Mouse (Mus musculus) T-helper 17 cell (primary cell): ENCODE data around the gene Slc12a3.

ENCODE experiments used
- in situ Hi-C, 2 experiments: fragments of 300-600 bp; cut with MboI, MseI; formaldehyde crosslinking; loops; 1 replicate in 1 of 2; 2 replicates in 1 of 2; pipeline ENCODE4 v1.15.1; 2025; ENCODE audit warnings: high pct_unique_total_duplicates in 2 of 2

Slc12a3 gene

DNA sequence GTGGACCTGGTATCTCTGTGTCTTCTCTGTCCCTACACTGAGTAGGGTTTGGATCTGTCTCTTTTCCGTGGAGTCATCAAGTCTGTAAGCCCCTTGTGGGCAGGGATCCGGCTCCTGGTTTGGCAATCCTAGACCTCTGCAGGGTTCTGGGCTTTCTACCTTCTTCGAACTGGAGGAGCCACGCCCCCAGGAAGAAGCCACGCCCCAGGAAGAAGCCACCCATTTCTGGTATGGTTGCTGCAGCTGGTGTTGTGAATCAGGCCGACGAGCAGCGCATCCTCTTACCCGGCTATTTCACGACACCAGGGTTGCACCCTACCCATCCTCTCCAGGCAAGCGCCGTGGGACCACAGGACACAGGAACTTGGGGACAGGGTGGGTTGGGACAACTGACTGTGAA lies 4.9 kb upstream of the Slc12a3 start:
- in situ Hi-C loops: loop anchor here in 1 of 2 experiments (25.0 kb wide), 1 partner anchor 1987 kb away; no protein-coding TSS in a partner anchor

DNA sequence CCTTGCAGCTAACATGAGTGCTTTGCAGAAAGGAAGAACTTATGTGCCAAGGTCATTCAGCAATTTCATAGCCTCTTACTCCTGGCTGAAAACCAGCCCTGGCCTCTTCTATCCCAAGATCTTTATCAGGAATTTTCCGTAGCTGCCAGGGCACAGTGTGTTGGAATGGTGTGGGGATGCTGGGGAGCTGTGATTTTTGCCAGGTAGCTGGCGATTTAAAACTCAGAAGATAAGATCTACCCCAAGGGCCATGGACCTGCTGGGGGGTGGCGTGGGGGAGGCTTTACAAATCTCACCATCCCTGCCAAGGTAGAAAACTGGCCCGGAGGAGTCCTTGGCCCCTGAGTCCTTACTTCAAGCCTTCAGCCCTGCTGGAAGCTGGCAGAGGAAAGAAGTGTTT lies 3.0 kb upstream of the Slc12a3 start:
- in situ Hi-C loops: no loop called here

DNA sequence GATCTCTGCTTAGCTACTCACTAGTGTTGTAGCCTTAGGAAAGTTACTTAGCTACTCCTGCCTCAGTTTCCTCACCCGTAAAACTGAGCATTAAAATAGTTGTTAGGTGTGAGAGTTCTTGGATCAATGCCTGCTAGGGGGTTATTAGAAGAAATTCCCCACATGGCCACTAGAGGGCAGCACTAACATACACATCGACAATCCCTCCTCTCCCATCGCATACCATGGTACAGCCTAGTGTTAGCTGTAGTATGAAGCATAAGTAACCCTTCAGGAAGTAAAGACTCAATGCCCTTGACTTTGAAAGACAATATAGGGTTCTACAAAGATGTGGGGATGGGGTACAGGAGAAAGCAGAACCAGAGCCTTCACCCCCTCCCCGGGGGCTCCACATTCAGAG lies 1.7 kb downstream of the Slc12a3 start:
- in situ Hi-C loops: loop anchor here in 1 of 2 experiments (10.0 kb wide), 1 partner anchor 364 kb away; the partner anchor contains the start of gene Pllp

DNA sequence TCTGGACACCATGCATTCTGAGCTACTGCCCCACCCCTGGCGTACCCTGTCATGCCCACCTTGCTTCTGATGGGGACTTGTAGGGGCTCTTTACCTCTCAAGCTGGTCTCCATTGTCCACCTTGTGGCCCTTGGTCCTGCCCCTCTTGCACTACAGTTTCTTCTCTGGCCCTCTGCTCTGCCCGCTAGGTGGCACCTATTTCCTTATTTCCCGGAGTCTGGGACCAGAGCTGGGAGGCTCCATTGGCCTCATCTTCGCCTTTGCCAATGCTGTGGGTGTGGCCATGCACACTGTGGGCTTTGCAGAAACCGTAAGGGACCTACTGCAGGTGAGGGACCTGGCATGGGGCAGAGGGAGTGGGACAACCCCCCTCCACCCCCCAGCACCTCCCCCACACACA lies 4.3 kb downstream of the Slc12a3 start:
- in situ Hi-C loops: loop anchor here in 1 of 2 experiments (10.0 kb wide), 1 partner anchor 361 kb away; the partner anchor contains the start of gene Pllp

DNA sequence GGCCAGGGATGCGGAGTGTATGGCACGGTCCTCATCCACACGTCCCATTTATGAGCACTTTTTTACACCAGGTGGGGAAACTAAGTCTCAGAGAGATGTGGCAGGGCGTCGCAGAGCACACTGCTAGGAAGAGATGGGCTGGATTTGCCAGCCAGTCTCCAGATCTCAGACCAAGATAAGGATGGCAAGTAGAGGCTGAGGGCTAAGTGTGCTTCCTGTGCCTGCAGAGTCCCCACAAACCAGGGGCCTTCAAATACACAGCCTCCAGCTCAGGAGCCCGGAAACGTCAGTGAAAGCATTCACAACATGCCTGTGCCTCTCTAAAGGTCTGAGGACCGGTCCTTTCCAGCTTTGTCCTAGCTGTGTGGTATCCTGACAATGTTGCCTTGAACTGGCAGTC lies 8.6 kb downstream of the Slc12a3 start:
- in situ Hi-C loops: loop anchor here (5.0 to 10.0 kb wide), 2 partner anchors 140 to 357 kb away; partner anchors contain the start of gene Pllp (in 1 of the 2)

DNA sequence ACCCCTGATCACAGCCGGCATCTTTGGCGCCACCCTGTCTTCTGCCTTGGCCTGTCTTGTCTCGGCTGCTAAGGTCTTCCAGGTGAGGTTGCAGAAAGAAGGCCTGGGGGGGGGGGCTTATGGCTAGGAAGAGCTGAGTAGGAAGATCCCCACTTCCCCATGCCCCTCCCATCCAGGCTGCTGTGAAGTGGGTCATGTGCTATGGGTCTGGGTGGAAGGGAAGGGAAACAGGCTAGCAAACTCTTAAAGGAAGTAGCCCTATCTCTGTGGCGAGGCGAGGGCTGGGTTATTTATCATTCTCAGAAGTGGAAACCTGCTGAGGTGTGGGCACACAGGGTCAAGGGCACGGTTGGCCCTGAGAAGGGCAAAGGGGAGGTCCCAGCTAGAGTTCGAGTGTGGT lies 11.8 kb downstream of the Slc12a3 start:
- in situ Hi-C loops: no loop called here

DNA sequence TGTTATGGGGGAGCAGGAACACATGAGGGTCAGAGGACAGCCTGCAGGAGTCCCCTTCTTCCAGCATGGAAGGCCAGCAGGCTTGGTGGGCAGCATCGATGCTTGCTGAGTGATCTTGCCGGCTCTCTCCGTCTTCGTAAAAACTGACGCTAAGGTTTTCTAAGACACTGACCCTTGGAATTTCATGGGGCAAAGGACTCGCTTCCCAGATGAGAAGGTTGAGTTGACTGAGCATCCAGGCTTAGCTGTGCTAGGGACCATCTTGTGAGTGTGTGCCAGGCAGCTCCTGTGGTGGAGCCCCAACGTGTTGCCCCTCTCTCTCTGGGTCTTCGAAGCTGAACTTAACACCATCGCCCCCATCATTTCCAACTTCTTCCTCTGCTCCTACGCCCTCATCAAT lies 13.7 kb downstream of the Slc12a3 start:
- in situ Hi-C loops: no loop called here

DNA sequence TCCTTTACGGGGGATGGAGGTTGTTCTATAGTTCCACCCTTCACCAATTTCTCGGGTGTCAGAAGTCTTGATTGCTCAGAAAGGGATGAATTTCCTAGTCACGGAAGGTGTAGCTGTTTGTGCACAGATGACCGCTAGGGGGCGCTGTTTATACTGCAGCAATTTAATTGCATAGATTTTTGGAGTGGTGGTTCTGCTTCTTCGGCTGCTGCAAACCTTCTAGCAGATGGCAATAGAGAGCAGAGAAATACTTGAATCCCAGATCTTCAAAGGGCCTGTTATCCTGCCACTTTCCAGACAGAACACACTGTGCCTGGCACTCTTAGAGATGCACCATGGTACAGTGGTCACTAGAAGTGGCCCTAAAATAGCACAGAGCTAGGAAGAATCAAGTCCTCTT lies 14.3 kb downstream of the Slc12a3 start:
- in situ Hi-C loops: no loop called here

DNA sequence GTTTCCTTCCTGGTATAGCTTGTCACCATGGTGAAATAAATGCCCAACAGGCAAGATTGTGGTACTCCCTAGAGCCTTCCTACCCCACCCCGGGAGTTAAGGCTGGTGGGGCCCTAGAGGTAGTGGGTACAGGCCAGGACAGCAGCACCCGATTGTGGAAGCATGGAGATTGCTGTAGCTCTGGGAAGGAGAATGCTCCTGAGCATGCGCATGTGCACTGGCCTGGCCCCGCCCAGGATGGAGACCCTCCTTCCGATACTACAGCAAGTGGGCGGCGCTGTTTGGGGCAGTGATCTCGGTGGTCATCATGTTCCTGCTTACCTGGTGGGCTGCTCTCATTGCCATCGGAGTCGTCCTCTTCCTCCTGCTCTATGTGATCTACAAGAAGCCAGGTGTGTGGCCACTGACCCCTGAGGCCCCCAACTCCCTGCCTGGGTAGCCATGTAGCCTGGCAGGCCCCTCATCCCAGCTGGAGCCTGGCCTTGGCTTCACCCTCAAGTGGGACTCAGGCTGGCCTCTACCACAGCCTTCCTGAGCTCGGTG lies 14.8 kb downstream of the Slc12a3 start:
- in situ Hi-C loops: no loop called here

DNA sequence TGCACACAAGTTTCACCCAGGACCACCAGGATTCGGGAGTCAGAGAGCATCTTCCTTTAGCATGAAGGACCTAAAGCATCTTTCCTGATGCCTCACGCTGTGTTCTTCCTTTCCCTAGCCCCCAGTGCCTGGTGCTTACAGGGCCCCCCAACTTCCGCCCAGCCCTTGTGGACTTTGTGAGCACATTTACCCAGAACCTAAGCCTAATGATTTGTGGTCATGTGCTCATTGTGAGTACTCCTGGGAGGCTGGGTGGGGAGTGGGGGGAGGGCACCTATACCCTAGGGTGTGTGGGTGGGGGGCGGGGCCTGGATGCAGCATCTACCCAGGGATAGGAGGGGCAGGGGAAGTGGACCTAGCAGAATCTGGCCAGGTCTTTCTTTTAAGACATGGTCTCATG lies 16.7 kb downstream of the Slc12a3 start:
- in situ Hi-C loops: loop anchor here in 1 of 2 experiments (5.0 kb wide), 2 partner anchors 37 to 132 kb away; no protein-coding TSS in a partner anchor

DNA sequence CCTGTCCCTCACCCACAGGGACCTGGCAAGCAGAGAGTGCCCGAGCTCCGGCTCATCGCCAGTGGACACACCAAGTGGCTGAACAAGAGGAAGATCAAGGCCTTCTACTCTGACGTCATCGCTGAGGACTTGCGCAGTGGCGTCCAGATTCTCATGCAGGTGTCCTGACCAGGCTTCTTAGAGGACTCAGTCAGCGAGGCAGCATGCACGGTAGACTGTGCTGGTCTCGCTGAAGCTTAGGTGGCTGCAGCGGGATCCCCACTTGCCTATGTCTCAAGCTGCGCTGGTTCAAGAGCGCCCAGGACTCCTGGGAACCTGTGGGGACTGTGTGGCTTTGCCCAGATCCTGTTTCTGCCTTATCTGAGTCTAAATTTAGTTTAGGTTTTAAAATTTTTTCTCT lies 17.3 kb downstream of the Slc12a3 start:
- in situ Hi-C loops: loop anchor here in 1 of 2 experiments (5.0 kb wide), 2 partner anchors 36 to 131 kb away; no protein-coding TSS in a partner anchor

DNA sequence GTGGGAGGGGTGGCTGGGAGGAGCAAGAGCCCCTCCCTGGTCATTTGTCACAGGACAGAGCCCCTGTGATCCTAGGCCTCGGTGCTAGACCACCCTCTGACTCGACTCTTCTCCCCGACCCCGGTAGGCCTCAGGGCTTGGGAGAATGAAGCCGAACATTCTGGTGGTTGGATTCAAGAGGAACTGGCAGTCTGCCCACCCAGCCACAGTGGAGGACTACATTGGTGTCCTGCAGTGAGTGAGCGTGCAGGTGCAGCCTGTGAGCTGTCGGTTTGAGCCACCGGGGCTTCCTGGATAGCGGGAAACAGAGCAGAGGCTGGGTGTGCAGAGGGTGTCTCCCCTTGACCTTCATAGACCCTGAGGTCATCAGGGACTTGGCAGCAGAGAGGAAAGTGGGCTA lies 19.4 kb downstream of the Slc12a3 start:
- in situ Hi-C loops: loop anchor here in 1 of 2 experiments (5.0 kb wide), 2 partner anchors 34 to 129 kb away; no protein-coding TSS in a partner anchor

DNA sequence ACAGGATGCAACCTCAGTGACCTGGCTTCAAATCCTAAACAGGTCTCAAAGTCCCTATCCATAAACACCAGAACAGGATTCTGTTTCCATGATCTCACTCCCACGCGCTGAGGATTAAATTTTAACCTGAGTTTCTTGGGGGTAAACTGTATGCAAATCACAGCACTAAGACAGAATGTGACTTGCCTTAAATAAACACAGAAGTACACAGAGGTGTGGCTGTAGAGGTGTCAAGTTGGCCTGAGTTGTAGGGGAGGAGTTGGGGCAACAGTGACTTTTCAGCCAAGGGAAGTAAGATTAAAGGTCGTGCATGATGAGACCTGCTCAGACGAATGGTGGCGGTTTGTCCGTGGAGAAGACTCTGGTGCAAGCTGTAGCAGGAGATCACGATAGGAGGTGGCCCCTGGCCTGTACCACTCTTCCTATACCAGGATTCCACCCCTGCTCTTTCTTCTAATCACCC lies 25.1 kb downstream of the Slc12a3 start:
- in situ Hi-C loops: no loop called here

DNA sequence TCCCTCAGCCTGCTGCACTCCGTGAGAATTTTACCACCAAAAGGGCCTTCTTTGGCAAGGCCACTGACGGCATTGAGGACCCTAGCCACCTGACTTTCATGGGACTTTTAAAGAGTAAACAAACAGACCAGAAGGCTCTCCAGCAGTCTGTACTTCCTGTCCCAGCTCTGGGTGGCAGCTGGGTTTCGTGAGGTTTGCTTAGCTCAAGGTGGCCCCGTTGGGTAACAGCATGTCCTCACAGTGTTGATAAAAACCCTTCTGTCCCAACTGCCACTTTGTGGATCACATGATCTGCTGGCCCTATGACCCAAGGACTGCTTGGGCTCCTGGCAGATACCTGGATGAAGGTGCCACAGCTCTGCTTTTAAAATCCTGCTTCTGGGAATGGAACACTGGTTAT lies 25.6 kb downstream of the Slc12a3 start:
- in situ Hi-C loops: no loop called here

DNA sequence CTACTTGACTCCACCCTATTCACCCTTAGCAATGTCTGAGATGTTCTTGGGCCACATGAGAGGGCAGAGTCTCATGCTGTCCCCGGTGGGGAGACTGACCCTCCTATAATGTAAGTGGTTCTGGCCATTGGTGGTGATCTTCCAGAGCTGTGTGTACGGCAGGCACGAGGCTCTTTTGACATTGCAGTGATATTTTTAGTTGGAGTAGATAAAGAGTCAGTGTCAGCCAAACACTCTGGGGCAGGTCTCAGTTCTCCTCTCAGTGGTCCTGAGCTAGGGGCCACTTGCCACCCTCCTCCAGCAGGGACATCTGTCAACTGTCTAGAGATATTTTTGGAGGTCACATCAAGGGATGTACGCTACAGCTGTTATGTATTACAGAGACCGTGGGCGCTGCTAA lies 28.2 kb downstream of the Slc12a3 start:
- in situ Hi-C loops: no loop called here

DNA sequence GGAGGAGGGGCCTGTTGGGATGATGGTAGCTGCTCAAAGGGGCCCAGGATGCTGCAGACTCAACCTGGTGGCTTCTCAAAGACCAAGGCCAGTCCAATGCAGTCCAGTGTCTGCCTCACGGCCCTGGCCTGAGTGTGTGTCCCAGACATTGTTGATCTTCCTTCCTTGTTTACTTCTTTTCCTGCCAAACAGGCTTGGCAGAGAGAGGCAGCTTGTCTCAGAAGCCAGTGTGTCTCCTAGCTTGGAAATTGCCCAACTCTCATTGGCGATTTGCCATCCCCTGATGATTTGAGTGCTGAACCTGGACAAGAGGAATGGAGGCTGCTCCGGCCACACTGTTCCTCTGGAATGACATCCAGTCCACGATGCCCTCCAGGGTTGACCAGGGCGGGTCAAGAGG lies 29.5 kb downstream of the Slc12a3 start:
- in situ Hi-C loops: no loop called here

DNA sequence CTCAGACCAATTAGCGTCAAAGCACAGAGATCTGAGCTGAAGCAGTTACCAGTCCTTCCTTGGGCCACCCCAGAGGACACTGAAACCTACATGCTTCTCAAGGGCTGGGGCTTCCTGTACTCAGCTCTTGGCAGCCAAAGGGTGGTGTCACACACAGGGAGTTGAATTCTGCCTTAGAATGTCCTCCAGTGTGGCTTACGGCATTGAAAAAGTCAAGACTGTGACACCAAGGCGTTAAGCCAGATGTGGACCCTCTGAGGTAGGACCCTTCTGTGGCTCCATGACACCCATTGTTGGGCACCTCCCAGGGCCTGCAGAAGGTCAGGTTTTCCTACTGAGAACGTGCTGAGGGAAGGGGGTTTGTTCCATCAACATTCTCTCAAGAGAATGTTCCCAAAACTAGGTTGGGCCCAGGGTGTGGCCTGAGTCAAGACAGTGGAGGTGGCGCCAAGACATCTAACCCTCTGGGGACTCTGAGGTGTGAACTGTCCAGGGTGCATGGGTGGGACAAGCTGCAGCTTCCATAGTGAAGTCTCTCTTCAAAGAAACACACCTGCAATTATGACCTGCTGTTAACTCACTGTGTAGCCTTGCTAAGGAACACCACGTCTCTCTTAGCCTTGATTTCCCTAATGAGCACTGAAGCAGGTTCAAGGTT lies 32.9 kb downstream of the Slc12a3 start:
- in situ Hi-C loops: no loop called here

DNA sequence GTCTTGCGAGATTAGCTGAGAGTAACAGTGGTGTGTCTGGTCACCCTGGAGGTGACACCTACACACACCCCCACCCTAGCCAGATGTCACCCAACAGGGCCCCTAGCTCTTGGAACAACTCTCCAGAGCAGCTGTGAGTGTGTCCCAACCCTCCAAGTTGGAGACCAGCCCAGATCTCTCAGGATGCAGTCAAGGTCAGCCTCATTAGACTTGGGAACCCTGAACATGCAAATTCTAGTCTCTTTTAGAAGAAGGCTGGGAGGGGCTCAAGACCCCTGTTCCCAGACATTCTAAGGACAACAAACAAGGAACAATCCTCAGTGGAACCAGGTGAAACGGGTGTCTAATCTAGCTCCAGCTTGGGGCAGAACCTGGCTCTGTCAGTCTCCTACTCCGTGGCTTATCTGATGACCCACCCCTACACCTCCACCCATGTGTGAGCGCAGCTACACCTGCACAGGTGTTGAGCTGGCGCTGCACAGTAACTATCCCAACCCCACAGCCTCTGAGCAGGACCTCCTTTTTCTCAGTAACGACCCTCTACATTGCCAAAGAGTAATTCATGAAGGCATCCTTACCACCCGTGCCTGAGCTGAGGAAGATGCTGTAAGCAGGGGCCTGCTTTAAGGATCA lies 33.7 kb downstream of the Slc12a3 start:
- in situ Hi-C loops: no loop called here

DNA sequence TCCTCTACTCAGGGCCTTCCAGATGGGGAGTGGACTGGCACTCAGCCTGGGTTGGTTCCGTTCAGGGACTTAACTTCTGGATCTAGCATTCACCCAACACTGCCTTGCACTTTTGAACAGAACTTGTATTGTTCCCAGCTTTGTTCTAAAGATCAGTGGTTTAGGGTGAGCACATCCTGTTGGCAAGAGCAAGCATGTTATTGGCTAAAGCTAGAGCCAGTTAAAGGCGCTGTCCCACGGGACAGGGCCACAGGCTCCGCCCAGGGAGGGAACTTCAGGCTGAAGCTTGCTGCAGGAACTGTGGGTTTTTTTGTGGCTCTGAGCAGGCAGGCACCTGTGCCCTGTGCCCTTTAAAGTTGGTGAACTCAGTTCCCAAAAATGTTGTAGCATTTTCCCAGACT lies 34.3 kb downstream of the Slc12a3 start:
- in situ Hi-C loops: no loop called here

DNA sequence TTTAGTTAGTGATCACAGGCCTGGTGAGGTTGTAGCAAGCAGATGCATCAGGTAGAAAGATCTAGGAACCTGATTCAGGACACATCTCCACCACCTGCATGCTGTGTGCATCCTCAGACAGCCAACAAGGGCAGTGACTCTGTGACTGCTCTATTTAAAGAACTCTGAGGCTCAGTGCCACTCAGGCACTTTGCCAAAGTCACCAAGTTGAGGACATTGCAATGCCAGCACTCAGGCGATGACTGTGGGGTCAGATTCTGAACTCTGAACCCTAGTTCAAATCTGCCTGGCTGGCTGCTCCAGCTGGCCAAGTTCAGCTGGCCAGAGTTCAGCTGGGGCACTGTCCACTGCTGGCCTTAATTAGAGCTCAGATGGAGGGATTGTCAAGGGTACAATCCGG lies 34.9 kb downstream of the Slc12a3 start:
- in situ Hi-C loops: no loop called here

DNA sequence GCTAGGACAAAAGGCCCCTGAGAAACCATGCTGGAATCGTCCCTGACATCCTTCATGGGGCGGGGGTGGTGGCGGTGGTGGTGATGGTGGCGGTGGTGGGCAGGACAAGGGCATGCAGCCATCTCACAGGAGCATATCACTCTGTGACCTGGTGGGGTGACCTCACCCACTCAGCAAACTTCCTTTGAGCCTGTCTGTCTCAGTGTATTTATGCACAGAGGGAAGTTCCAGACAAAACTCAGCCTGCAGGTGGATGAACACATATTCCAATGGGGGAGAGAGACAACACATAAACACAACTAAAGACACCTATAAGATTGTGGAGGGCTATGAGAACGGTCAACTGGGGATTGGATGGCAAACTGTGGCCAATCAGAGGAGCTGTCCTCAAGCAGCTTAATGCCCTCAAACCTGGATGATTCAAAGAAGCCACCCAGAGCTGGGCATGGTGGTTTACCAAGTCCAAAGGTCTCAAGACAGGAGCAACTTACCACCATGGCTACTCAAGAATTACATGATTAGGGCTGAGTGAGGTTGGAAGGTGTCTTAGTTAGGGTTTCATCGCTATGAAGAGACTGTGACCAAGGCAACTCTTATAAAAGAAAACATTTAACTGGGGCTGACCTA lies 35.8 kb downstream of the Slc12a3 start:
- in situ Hi-C loops: no loop called here

DNA sequence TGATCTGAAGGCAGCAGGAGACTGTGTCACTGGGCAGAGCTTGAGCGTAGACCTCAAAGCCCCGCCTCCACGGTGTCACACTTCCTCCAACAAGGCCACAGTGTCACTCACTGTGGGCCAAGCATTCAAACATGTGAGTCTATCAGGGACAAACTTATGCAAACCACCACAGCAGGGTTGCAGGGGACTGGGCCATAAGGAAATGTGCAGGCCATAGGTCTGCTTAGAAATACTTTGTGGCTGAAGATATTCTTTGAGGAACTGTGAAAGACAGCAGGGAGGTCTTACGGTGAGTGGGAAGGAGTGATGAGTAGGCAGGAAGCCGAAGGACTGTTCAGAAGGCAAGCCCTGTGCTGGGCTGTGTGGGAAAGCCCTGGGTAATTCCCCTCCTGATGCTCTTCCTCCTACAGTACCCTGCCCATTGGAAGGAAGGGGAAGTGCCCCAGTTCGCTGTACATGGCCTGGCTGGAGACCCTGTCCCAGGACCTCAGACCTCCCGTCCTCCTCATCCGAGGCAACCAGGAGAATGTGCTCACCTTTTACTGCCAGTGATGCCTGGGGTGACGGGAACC lies 36.5 kb downstream of the Slc12a3 start:
- in situ Hi-C loops: no loop called here
